Mouse (Mus musculus) neutrophil, adult 59 days (primary cell): ENCODE results near the gene Lrp2bp. TPM values are rescaled to one million over a fixed set of nuclear protein-coding genes. Genes with fewer than 3 reads are reported as not detected.

Source experiments
- total RNA-seq, 2 experiments: library from RNA; stranded (reverse); gene quantifications; 1 replicate in 1 of 2; 2 replicates in 1 of 2; pipeline ENCODE4 v1.2.4; 2023

Gene Lrp2bp
- total RNA-seq = not detected

GRCm38 (mm10) chr8:45999138-45999783 is at the start of gene Lrp2bp:
TSS of gene Lrp2bp (plus strand) at chr8:45999303.

GRCm38 (mm10) chr8:45975126-45975836 is 23.8 kb upstream of the Lrp2bp start, which contains the start of the genes 1700029J07Rik and Ufsp2:
TSS of gene 1700029J07Rik (minus strand) at chr8:45975252.
TSS of gene Ufsp2 (plus strand) at chr8:45975528.

GRCm38 (mm10) chr8:46005596-46005995 is 6.5 kb downstream of the Lrp2bp start, which contains the start of gene Ankrd37:
TSS of gene Ankrd37 (minus strand) at chr8:46005707.

Other genes with a start within 250 kb of the Lrp2bp start
- gene Pdlim3, start 113.8 kb upstream of the Lrp2bp start, total RNA-seq = under 1 TPM; 0.20 to 0.47 TPM
- gene Ccdc110, start 64.7 kb upstream of the Lrp2bp start, total RNA-seq = not detected
- under 1 TPM in 1 of 2 experiments, not detected in 1; 0.18 TPM for gene 1700029J07Rik, start 24.1 kb upstream of the Lrp2bp start, total RNA-seq
- 10 to 100 TPM; 21.5 to 23.6 TPM for gene Ufsp2, start 23.8 kb upstream of the Lrp2bp start, total RNA-seq
- gene Ankrd37, start 6.4 kb downstream of the Lrp2bp start, total RNA-seq = 1 to 10 TPM; 1.5 to 2.2 TPM
- 1 to 10 TPM; 8.5 to 9.0 TPM for gene Cfap97, start 152.5 kb downstream of the Lrp2bp start, total RNA-seq
- 10 to 100 TPM in 1 of 2 experiments, 1 to 10 TPM in 1; 5.6 to 12.0 TPM for gene Snx25, start 152.9 kb downstream of the Lrp2bp start, total RNA-seq
- gene Slc25a4, start 212.0 kb downstream of the Lrp2bp start, total RNA-seq = 10 to 100 TPM; 16.5 to 25.9 TPM